Mouse (Mus musculus): ENCODE results near the gene Slc38a4. TPM values are rescaled to one million over a fixed set of nuclear protein-coding genes. Genes with fewer than 3 reads are reported as not detected.

Slc38a4 gene
- polyA plus RNA-seq, 1 experiment from 2014 or later: 56.1 TPM

DNA sequence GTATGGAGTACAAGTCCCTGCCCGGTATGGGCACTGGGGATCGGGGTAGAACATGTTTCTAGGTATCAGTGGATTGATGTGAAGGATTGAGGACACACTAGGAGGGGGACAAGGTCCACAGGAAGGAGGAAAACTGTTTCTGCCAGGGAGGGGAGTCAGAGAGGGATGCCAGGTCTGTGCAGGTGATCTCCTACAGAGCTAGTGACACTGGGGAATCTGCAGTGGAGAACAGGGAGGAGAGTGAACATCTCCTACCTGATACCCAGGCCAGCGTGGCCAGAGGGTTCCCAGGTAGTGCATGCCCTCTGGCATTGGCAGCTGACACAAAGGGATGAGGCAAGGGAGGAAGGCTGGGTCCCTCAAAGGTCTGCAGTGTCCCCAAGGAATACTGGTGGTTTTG is 89.4 kb downstream of the Slc38a4 start:
- Histone ChIP-seq H3K27me3 (no peaks in the 10 kb centered on the region), H3K4me1 (peaks cover 7% of the 10 kb centered on the region; the same call in 1 of the 2 replicates), H3K9me3 (replicated peaks) (no peaks in the 10 kb centered on the region), H3K36me3 (no peaks in the 10 kb centered on the region), H3K4me2 (replicated peaks) (no peak overlapping the region), H3K27ac (replicated peaks) (no peak overlapping the region), H3K9ac (no peak overlapping the region), H3K4me3 (replicated peaks) (no peak overlapping the region)
- ATAC-seq (ENCODE audit: insufficient number of reproducible peaks, low FRiP score, low TSS enrichment, low read depth): no peak
- 91% methylated on average over 3 of the region's 3 CpGs for whole genome bisulfite sequencing

DNA sequence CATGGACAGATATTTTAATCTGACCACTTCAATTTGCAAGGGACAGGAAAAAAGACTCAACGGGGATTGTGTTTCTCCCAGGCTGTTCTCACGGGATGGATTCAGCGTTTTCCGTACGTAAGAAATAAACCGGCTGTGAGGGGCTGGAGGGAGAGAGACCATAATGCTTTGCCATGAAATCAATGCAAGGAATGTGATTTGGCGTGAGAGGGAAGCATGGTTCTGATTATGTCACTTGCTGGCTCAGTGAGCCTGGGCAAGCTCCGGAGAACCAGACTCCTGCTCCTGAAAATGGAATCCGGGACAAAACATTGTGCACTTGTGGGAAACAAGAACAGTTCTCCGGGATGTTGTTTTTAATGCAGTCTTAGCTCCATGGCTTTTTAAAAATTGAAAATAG is 92.0 kb downstream of the Slc38a4 start:
- peak; percentile 67 for ATAC-seq (ENCODE audit: insufficient number of reproducible peaks, low FRiP score, low TSS enrichment, low read depth)
- Histone ChIP-seq H3K27me3 (no peaks in the 10 kb centered on the region), H3K27ac (replicated peaks) (peak overlapping the region; percentile 80), H3K4me2 (replicated peaks) (peak overlapping the region; percentile 43), H3K9me3 (replicated peaks) (no peaks in the 10 kb centered on the region), H3K4me1 (peaks cover 7% of the 10 kb centered on the region; the same call in 1 of the 2 replicates), H3K9ac (no peak overlapping the region; the same call in 1 of the 2 replicates), H3K36me3 (no peaks in the 10 kb centered on the region), H3K4me3 (replicated peaks) (peak overlapping the region; percentile 15)
- WGBS: 28% methylated on average over 10 of the region's 10 CpGs

DNA sequence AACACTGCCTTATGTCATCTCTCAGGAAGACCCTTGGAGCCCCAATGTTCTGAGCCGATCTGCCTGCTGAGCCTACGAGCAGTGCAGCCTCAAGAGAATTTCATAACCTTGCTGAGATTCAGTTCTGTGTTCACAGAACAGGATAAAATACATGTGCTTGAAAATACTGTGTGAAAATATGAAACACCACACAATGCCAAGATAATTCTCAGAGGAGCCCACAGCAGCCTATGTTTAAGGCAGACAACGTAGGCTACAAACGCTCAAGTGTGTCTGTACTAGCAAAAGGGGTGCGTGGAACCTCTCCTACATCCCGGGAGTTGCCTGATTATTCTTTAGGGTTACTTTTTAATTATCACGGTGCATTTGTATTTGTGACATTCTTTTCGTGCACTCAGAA is 92.4 kb downstream of the Slc38a4 start:
- peak overlapping the region; percentile 80 for H3K27ac ChIP-seq (replicated peaks)

DNA sequence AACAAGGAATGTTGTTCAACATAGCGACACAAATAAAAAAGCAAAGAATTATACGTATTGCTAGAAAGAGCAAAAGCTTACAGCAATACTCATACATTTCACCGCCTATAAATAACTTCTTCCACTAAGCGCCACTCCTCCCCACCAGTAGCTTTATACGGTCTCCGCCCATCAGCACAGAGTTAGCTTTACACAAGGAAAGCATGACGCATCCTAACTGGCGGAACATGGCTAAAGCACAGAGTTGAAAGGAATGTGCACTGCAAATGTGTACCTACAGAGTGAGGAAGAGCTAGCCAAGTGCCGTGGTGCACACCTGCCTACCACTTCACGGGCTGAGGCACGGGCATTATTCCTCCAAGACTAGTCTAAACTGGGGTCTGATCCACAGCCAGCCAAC is 95.4 kb downstream of the Slc38a4 start:
- WGBS: 80% methylated on average over 11 of the region's 11 CpGs
- Histone ChIP-seq H3K4me2 (replicated peaks) (no peak overlapping the region), H3K27ac (replicated peaks) (no peak overlapping the region), H3K27me3 (no peaks in the 10 kb centered on the region), H3K36me3 (no peaks in the 10 kb centered on the region), H3K9ac (no peak overlapping the region), H3K9me3 (replicated peaks) (no peaks in the 10 kb centered on the region), H3K4me3 (replicated peaks) (no peak overlapping the region), H3K4me1 (peaks cover 7% of the 10 kb centered on the region; the same call in 1 of the 2 replicates)
- ATAC-seq (ENCODE audit: insufficient number of reproducible peaks, low FRiP score, low TSS enrichment, low read depth): no peak

More for the DNA sequence above, 92.4 kb downstream of the Slc38a4 start:
- Histone ChIP-seq H3K4me2 (replicated peaks) (peak overlapping the region; percentile 43), H3K4me1 (peaks cover 7% of the 10 kb centered on the region; the same call in 1 of the 2 replicates), H3K4me3 (replicated peaks) (peak overlapping the region; percentile 15; the same call in 1 of the 2 replicates), H3K9me3 (replicated peaks) (no peaks in the 10 kb centered on the region), H3K9ac (no peak overlapping the region), H3K36me3 (no peaks in the 10 kb centered on the region), H3K27me3 (no peaks in the 10 kb centered on the region)
- 34% methylated on average over 8 of the region's 8 CpGs for WGBS
- ATAC-seq (ENCODE audit: insufficient number of reproducible peaks, low FRiP score, low TSS enrichment, low read depth): peak; percentile 43; the same call in 1 of the 2 replicates

DNA sequence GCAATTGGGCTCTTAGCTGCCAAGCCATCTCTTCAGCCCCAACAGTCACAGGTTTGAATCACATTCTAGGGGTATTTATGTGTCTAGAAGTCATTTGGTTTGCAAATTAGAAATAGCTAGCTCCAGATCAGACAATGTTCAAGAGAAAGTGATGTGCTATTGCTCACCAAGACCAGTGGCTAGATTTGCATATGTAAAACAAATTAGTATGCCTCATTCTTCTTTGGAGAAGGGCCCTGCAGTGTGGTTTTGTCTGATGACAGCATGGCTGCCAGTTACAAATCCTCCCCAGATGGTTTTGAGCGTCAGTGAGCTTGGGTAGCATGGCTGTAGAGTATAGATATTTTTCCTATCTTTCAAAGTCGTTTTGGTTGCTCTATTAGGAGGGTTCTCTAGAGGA is 96.5 kb downstream of the Slc38a4 start:
- Histone ChIP-seq H3K27me3 (no peaks in the 10 kb centered on the region), H3K4me1 (peaks cover 7% of the 10 kb centered on the region; the same call in 1 of the 2 replicates), H3K4me2 (replicated peaks) (no peak overlapping the region), H3K9me3 (replicated peaks) (no peaks in the 10 kb centered on the region), H3K36me3 (no peaks in the 10 kb centered on the region), H3K4me3 (replicated peaks) (no peak overlapping the region), H3K9ac (no peak overlapping the region), H3K27ac (replicated peaks) (no peak overlapping the region)
- 55% methylated on average over 2 of the region's 2 CpGs for WGBS
- ATAC-seq (ENCODE audit: insufficient number of reproducible peaks, low FRiP score, low TSS enrichment, low read depth): no peak

DNA sequence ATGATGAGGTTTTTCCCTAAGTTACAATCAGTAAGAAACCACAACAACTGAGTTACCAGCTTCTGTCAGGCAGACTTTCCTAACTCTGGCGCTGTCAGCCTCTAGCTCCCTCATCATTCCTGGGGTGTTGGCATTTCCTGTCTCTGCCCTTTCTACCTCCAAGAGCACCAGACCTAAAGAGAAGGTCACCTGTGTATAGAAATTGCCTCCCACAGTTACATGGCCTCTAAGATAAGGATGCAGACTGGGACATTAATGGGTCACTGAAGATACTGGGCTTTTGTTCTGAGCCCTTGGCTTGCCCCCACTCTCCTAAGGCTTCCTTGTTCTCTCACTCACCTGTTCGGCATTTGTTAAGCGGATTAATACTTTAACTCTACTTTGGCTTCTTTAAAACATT is 99.1 kb downstream of the Slc38a4 start:
- H3K4me1 ChIP-seq: peaks cover 8% of the 10 kb centered on the region
- no peak overlapping the region for H3K27ac ChIP-seq (replicated peaks)
- H3K27me3 ChIP-seq: no peaks in the 10 kb centered on the region
- WGBS: 77% methylated on average over 3 of the region's 3 CpGs
- no peak overlapping the region for H3K4me2 ChIP-seq (replicated peaks)
- no peaks in the 10 kb centered on the region for H3K36me3 ChIP-seq
- H3K4me3 ChIP-seq (replicated peaks): no peak overlapping the region
- no peak for ATAC-seq (ENCODE audit: insufficient number of reproducible peaks, low FRiP score, low TSS enrichment, low read depth)
- H3K9ac ChIP-seq: no peak overlapping the region
- H3K9me3 ChIP-seq (replicated peaks): no peaks in the 10 kb centered on the region

DNA sequence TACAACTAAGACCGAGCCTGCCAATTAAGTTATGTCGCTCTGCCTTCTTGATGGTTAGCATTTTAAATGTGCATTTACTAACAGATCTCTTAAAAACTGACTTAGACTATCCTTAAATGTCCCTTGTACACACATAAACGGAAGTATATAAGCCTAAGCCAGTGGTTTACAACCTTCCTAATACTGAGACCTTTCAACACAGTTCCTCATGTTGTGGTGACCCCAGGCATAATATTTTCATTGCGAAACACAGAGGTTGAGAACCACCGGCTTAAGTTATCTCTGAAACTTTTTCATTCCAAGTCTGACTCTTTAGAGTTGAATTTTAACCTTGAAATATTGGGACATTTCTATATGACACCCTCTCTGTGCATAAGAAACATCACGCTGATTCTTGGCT is 101.4 kb downstream of the Slc38a4 start:
- ATAC-seq (ENCODE audit: insufficient number of reproducible peaks, low FRiP score, low TSS enrichment, low read depth): no peak
- H3K27ac ChIP-seq (replicated peaks): no peak overlapping the region

DNA sequence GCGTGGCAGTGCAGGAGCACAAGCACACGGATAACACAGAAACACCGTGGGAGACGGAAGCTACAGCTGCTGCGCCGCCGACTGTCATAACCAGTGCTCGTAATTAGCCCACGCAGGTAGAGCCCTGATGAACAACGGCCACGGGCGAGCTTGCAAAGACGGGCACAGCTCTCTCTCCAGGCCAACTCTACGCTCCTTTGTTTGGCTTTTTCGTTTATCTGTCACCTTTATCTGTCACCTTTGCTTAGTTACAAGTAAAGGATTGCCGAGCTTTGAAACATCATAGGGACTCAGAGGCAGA is 101.9 kb downstream of the Slc38a4 start:
- 53% methylated on average over 16 of the region's 16 CpGs for WGBS
- Histone ChIP-seq H3K9me3 (replicated peaks) (no peaks in the 10 kb centered on the region), H3K4me3 (replicated peaks) (peak overlapping the region; percentile 31), H3K4me2 (replicated peaks) (peak overlapping the region; percentile 52), H3K4me1 (peaks cover 8% of the 10 kb centered on the region), H3K9ac (peak overlapping the region; percentile 26; the same call in 1 of the 2 replicates), H3K36me3 (no peaks in the 10 kb centered on the region), H3K27me3 (no peaks in the 10 kb centered on the region), H3K27ac (replicated peaks) (no peak overlapping the region)
- no peak for ATAC-seq (ENCODE audit: insufficient number of reproducible peaks, low FRiP score, low TSS enrichment, low read depth)

More for the DNA sequence above, 101.4 kb downstream of the Slc38a4 start:
- 81% methylated on average over 6 of the region's 6 CpGs for WGBS
- H3K9ac ChIP-seq: no peak overlapping the region
- H3K4me3 ChIP-seq (replicated peaks): no peak overlapping the region
- H3K9me3 ChIP-seq (replicated peaks): no peaks in the 10 kb centered on the region
- no peaks in the 10 kb centered on the region for H3K36me3 ChIP-seq
- no peak overlapping the region for H3K4me2 ChIP-seq (replicated peaks)
- peaks cover 8% of the 10 kb centered on the region for H3K4me1 ChIP-seq
- no peaks in the 10 kb centered on the region for H3K27me3 ChIP-seq

DNA sequence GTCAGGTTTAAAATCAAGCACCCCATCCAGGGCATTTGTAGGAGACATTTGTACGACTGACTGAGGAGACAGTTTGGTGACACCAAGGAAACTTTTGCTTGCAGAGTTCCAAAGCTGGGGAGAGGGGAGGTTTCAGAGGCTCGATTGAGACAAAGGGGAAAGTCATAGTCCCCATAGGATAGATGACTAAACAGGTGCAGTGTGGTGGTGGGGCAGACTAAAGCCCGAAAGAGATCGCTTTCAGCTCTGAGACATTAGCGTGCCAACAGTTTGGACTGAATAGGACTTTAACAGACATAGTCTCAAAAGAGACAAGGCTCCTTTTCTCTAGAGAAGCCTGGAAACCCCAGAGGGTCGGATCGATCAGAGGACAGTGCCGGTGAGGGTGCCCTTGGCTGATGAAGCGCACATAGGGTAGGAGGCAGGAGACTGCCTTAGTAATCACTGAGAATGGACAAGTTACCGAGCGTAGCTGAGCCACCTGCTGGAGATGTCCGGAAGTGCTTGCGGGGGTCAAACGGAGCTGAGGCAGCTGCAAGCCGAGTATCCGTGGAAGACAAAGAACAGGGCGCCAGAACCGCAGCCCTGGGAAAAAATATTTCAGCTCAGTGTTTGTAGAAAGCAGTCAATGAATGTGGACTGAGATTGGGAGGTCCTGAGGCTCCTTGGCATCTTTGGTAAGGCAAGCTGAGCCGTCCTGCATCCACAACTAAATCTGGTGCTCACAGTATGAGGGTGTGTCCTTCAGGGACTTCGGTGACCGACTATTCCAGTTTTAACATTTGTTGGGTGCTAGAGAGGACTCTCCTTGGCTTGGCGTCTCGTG is 102.4 kb downstream of the Slc38a4 start:
- Histone ChIP-seq H3K4me1 (peaks cover 8% of the 10 kb centered on the region), H3K36me3 (no peaks in the 10 kb centered on the region), H3K27ac (replicated peaks) (no peak overlapping the region), H3K4me2 (replicated peaks) (peak overlapping the region; percentile 52), H3K9me3 (replicated peaks) (no peaks in the 10 kb centered on the region), H3K9ac (peak overlapping the region; percentile 26), H3K4me3 (replicated peaks) (peak overlapping the region; percentile 31), H3K27me3 (no peaks in the 10 kb centered on the region)
- WGBS: 22% methylated on average over 23 of the region's 23 CpGs
- ATAC-seq (ENCODE audit: insufficient number of reproducible peaks, low FRiP score, low TSS enrichment, low read depth): peak; percentile 65; the same call in 1 of the 2 replicates

DNA sequence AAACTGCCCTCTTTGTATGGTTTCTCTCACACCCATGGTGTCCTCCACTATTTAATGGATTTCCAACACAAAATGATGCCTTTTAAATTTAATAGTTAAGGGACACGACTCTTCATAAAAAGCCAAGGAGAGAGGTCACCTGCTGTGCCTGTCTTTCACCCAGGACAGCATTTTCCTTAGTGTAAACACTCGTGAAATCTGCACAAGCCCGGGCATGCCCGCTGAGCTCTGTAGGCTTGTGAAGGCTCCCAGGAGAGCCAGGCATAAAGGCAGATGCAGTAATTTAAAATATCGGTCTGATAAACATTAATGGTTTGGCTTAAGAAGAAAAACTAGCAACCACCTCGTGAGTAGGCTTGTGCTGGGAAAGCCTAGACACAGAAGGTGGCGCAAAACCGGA is 103.3 kb downstream of the Slc38a4 start:
- H3K4me1 ChIP-seq: peaks cover 8% of the 10 kb centered on the region
- H3K36me3 ChIP-seq: no peaks in the 10 kb centered on the region
- no peaks in the 10 kb centered on the region for H3K27me3 ChIP-seq
- H3K4me3 ChIP-seq (replicated peaks): no peak overlapping the region
- no peaks in the 10 kb centered on the region for H3K9me3 ChIP-seq (replicated peaks)
- no peak for ATAC-seq (ENCODE audit: insufficient number of reproducible peaks, low FRiP score, low TSS enrichment, low read depth)
- H3K9ac ChIP-seq: no peak overlapping the region
- H3K4me2 ChIP-seq (replicated peaks): no peak overlapping the region
- no peak overlapping the region for H3K27ac ChIP-seq (replicated peaks)
- 46% methylated on average over 8 of the region's 8 CpGs for WGBS

DNA sequence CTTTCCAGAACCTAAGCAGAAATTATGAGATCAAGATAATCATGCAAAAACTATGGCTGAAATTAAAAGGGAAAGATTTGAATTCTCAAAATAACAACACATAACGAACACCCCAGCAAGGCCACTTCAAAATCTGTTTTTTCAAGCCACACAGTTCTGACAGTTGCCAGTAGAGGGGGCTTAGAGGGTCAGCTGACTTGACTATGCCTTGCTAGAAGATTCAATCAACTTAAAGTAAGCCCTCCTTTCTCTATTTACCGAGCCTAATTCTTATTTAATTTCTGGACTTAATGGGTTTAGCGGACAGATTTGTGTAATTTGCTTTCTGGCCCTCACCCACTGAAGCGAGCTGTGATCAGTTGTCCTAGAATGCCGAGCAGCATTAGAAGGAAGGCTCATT is 104.0 kb downstream of the Slc38a4 start:
- no peaks in the 10 kb centered on the region for H3K9me3 ChIP-seq (replicated peaks)
- peaks cover 8% of the 10 kb centered on the region for H3K4me1 ChIP-seq
- no peak for ATAC-seq (ENCODE audit: insufficient number of reproducible peaks, low FRiP score, low TSS enrichment, low read depth)
- H3K27ac ChIP-seq (replicated peaks): no peak overlapping the region
- no peak overlapping the region for H3K4me3 ChIP-seq (replicated peaks)
- H3K4me2 ChIP-seq (replicated peaks): no peak overlapping the region
- WGBS: 43% methylated on average over 5 of the region's 5 CpGs
- H3K27me3 ChIP-seq: no peaks in the 10 kb centered on the region
- no peak overlapping the region for H3K9ac ChIP-seq
- no peaks in the 10 kb centered on the region for H3K36me3 ChIP-seq

DNA sequence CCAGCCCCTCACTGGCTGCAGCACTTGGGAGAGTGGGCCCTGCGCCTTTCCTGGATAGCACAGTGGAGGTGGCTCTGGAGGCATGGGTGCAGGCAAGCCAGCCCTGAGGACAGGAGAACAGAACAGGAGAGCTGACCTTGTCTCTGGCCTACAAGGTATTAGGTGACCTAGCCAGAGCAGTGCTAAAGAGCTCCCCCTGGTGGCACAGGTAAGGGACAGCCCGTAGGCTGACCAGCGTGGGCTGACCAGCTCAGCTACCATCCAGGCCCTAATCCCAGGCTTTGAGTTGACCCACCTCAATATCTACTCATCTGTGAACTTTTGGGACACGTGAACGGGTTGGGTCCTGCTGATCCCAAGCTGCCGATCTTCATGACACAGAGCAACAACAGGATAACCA is 107.3 kb downstream of the Slc38a4 start:
- H3K27me3 ChIP-seq: no peaks in the 10 kb centered on the region
- WGBS: 70% methylated on average over 6 of the region's 6 CpGs
- peaks cover 3% of the 10 kb centered on the region for H3K4me1 ChIP-seq
- H3K9me3 ChIP-seq (replicated peaks): no peaks in the 10 kb centered on the region
- no peak overlapping the region for H3K4me2 ChIP-seq (replicated peaks)
- no peak overlapping the region for H3K4me3 ChIP-seq (replicated peaks)
- ATAC-seq (ENCODE audit: insufficient number of reproducible peaks, low FRiP score, low TSS enrichment, low read depth): no peak
- no peak overlapping the region for H3K9ac ChIP-seq
- H3K27ac ChIP-seq (replicated peaks): no peak overlapping the region
- H3K36me3 ChIP-seq: no peaks in the 10 kb centered on the region

Data from embryonic facial prominence, embryonic 15.5 days (tissue).